Mouse (Mus musculus): ENCODE measurements at regions not wholly inside any gene's neighbourhood (a gene's known extent, or its start where the extent isn't known, plus 50 kb on each side); places are given as distances from the start of the nearest gene placed in this dataset.

DNA sequence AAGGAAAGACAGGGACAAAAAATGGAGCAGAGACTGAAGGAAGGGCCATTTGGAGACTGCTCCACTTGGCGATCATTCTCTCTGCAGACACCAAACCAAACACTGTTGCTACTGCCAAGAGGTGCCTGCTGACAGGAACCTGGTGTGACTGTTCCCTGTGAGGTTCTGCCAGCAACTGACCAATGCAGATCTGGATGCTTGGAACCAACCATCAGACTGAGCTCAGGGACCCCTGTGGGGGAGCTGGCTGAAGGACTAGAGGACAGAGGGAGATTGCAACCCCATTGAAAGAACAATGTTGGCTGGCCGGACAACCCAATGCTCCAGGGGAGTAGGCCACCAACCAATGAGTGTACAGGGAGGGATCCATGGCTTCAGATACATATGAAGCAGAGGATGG lies 139.2 kb upstream of the Cep126 start:
- 100% methylated on average over 2 of the region's 2 CpGs for WGBS
- H3K4me2 ChIP-seq (replicated peaks): no peak overlapping the region
- no peak overlapping the region for H3K4me3 ChIP-seq (replicated peaks)
- ATAC-seq: no peak
- H3K27ac ChIP-seq: no peak overlapping the region
- no peak overlapping the region for H3K9ac ChIP-seq
- no peaks in the 10 kb centered on the region for H3K27me3 ChIP-seq (replicated peaks)
- H3K4me1 ChIP-seq (replicated peaks): no peaks in the 10 kb centered on the region
- no peaks in the 10 kb centered on the region for H3K9me3 ChIP-seq
- no peaks in the 10 kb centered on the region for H3K36me3 ChIP-seq

DNA sequence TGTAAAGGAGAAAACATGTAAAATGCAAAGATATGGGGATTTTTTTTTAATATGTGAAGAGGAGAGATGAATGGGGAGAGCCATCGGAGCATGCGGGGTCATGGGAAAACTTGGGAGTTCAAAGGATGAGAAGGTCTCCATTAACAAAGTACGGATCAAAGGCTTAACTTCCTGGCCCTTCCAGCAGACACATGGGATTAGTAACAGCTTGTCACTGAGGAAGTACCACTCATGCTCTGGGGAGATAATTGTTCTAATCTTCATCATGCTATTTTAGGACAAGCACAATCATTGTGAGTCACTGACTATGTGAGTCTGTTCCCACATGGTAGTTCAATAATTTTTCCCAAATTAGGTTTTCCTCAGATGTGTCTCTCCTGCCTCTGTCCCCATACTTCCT lies 115.4 kb upstream of the Cep126 start:
- 80% methylated on average over 3 of the region's 3 CpGs for WGBS
- H3K27ac ChIP-seq: no peak overlapping the region

GRCm38 (mm10) chr9:8228078-8228477 lies 94.0 kb upstream of the Cep126 start:
- Histone ChIP-seq H3K4me3 (replicated peaks) (no peak overlapping the region), H3K9me3 (no peaks in the 10 kb centered on the region), H3K36me3 (no peaks in the 10 kb centered on the region), H3K4me2 (replicated peaks) (no peak overlapping the region), H3K27ac (no peak overlapping the region), H3K27me3 (replicated peaks) (no peaks in the 10 kb centered on the region), H3K9ac (no peak overlapping the region), H3K4me1 (replicated peaks) (no peaks in the 10 kb centered on the region)
- no peak for ATAC-seq

More for the DNA sequence above, 115.4 kb upstream of the Cep126 start:
- no peak for ATAC-seq
- Histone ChIP-seq H3K4me2 (replicated peaks) (no peak overlapping the region), H3K36me3 (no peaks in the 10 kb centered on the region), H3K4me1 (replicated peaks) (no peaks in the 10 kb centered on the region), H3K9ac (no peak overlapping the region), H3K4me3 (replicated peaks) (no peak overlapping the region), H3K27me3 (replicated peaks) (no peaks in the 10 kb centered on the region), H3K9me3 (no peaks in the 10 kb centered on the region)

DNA sequence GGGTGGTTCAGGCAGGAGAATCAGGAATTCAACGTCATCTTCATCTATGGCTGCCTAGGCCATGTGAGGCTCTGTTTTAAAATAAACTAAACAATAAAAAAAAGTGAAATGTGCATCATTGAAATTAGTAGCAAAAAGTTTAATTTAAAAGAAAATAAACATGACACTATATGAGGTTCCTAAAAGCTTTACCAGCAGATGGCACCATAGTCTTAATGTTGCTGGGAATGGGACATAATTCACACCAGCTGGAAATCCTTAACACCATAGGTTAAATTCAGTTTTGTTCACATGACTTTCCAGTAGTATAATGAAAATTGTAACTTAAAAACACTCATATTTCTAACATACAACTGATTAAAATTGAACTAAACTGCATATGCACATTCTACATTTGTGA lies 92.3 kb upstream of the Cep126 start:
- WGBS: 19% methylated on average over 1 of the region's 1 CpGs
- Histone ChIP-seq H3K27me3 (replicated peaks) (no peaks in the 10 kb centered on the region), H3K4me2 (replicated peaks) (no peak overlapping the region), H3K9ac (no peak overlapping the region), H3K4me3 (replicated peaks) (no peak overlapping the region), H3K36me3 (no peaks in the 10 kb centered on the region), H3K27ac (no peak overlapping the region), H3K4me1 (replicated peaks) (no peaks in the 10 kb centered on the region), H3K9me3 (no peaks in the 10 kb centered on the region)
- ATAC-seq: no peak

GRCm38 (mm10) chr9:8208855-8209254 lies 74.8 kb upstream of the Cep126 start:
- Histone ChIP-seq H3K36me3 (no peaks in the 10 kb centered on the region), H3K4me2 (replicated peaks) (no peak overlapping the region), H3K27ac (no peak overlapping the region), H3K9me3 (no peaks in the 10 kb centered on the region), H3K4me1 (replicated peaks) (no peaks in the 10 kb centered on the region), H3K27me3 (replicated peaks) (no peaks in the 10 kb centered on the region), H3K9ac (no peak overlapping the region), H3K4me3 (replicated peaks) (no peak overlapping the region)
- ATAC-seq: peak; percentile 80

DNA sequence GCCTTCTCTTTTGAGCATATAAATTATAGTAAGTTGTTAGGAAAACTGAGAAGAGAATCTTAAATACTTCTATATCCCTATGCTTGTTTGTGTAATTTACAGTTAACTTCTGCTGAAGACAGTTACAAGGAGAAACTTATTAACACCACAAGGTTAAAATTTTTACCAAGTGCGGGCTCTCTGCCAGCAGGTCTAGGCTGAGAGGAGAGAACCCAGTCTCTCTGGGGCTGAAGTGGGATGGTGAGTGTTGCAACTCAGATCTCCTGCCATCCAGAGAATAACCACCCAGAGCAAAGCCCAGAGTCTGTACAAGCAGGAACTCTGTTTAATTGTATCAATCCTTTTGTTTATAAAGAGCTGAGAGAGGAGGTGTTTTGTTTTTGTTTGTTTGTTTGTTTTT lies 51.3 kb upstream of the Cep126 start:
- WGBS: 81% methylated on average over 1 of the region's 1 CpGs
- no peaks in the 10 kb centered on the region for H3K36me3 ChIP-seq
- no peaks in the 10 kb centered on the region for H3K27me3 ChIP-seq (replicated peaks)
- H3K4me3 ChIP-seq (replicated peaks): no peak overlapping the region
- H3K4me2 ChIP-seq (replicated peaks): no peak overlapping the region
- no peaks in the 10 kb centered on the region for H3K4me1 ChIP-seq (replicated peaks)
- H3K9me3 ChIP-seq: no peaks in the 10 kb centered on the region
- no peak overlapping the region for H3K9ac ChIP-seq
- H3K27ac ChIP-seq: no peak overlapping the region
- ATAC-seq: no peak

MicroRNAs in the stretch of these regions (microRNA counts, 519-probe panel; counts per million panel counts)
- microRNA mmu-miR-1899: 97.1 counts per million, percentile 29 among the panel's probes with 10 or more counts
